Mouse (Mus musculus) ES-E14 (cell line): ENCODE data around the gene Myo6. TPM values are rescaled to one million over a fixed set of nuclear protein-coding genes. Genes with fewer than 3 reads are reported as not detected.

Source experiments
- DNase-seq: peaks from one replicate; pipeline ENCODE4 v3.0.0-alpha.2; 2013; ENCODE audit warnings: low read depth, low spot score
- H3K27ac ChIP-seq: 2 replicates; pipeline ENCODE4 v1.5.1; 2012; ENCODE audit warnings: low read depth, mild to moderate bottlenecking, low read length, moderate library complexity, mixed read lengths; ENCODE audit not compliant: poor library complexity, insufficient read depth, severe bottlenecking
- H3K36me3 ChIP-seq: 2 replicates; pipeline ENCODE4 v1.6.1; 2012; ENCODE audit warnings: mild to moderate bottlenecking, low read length, moderate library complexity, mixed read lengths; ENCODE audit not compliant: control insufficient read depth, poor library complexity, insufficient read depth, severe bottlenecking
- H3K4me1 ChIP-seq, 2 experiments: fragments of 150-350 bp in 1 of 2; sonication (generic) in 1 of 2; 2 replicates each; pipeline ENCODE4 v1.6.1; 2012; ENCODE audit warnings: low read length in 2 of 2, mild to moderate bottlenecking in 1 of 2, mixed read lengths in 1 of 2; ENCODE audit not compliant: control insufficient read depth in 2 of 2, insufficient read depth in 2 of 2, poor library complexity in 1 of 2
- H3K4me3 ChIP-seq, 2 experiments: fragments of 150-350 bp in 1 of 2; sonication (generic) in 1 of 2; 2 replicates each; pipeline ENCODE4 v1.5.1; 2012; ENCODE audit warnings: low read length in 2 of 2, low read depth in 1 of 2, mild to moderate bottlenecking in 1 of 2, mixed read lengths in 1 of 2; ENCODE audit not compliant: insufficient read depth in 1 of 2, poor library complexity in 1 of 2, severe bottlenecking in 1 of 2
- H3K9ac ChIP-seq: 2 replicates; pipeline ENCODE4 v1.6.1; 2012; ENCODE audit warnings: low read depth, mild to moderate bottlenecking, low read length, mixed read lengths; ENCODE audit not compliant: poor library complexity, insufficient read depth, severe bottlenecking
- H3K9me3 ChIP-seq: fragments of 150-350 bp; sonication (generic); 2 replicates; pipeline ENCODE4 v1.6.1; 2012; ENCODE audit warnings: low read depth, mild to moderate bottlenecking, low read length; ENCODE audit not compliant: control insufficient read depth, insufficient read depth
- CHD2 ChIP-seq: IDR thresholded peaks from 2 replicates; pipeline ENCODE4 v1.6.1; 2014; ENCODE audit warnings: mild to moderate bottlenecking, low read depth, low read length, inconsistent platforms
- HCFC1 ChIP-seq: IDR thresholded peaks from 2 replicates; pipeline ENCODE4 v1.6.1; 2012; ENCODE audit warnings: low read length, inconsistent platforms, borderline replicate concordance; ENCODE audit not compliant: insufficient read depth
- MAFK ChIP-seq: IDR thresholded peaks from 2 replicates; pipeline ENCODE4 v1.6.1; 2014; ENCODE audit warnings: mild to moderate bottlenecking, low read depth, low read length, inconsistent platforms; ENCODE audit not compliant: insufficient read depth
- ZC3H11A ChIP-seq: IDR thresholded peaks from 2 replicates; pipeline ENCODE4 v1.6.1; 2012; ENCODE audit warnings: low read depth, mild to moderate bottlenecking, inconsistent platforms, low read length, borderline replicate concordance
- ZNF384 ChIP-seq: IDR thresholded peaks from 2 replicates; pipeline ENCODE4 v1.6.1; 2012; ENCODE audit warnings: low read depth, low read length, inconsistent platforms
- in situ Hi-C, 2 experiments: fragments of 600-800 bp; cut with MboI; formaldehyde crosslinking; loops; one replicate each; pipeline ENCODE4 v1.15.1; 2025; ENCODE audit warnings: low sequenced_read_pairs in 2 of 2, inconsistent platforms in 1 of 2; ENCODE audit not compliant: unreplicated experiment in 2 of 2
- total RNA-seq: library from RNA; depleted of rRNA; stranded (reverse); fragments of 300-350 nt; gene quantifications from 2 replicates; pipeline ENCODE4 v1.2.3, GENCODE M21; 2012

Myo6 gene
- total RNA-seq, 1 experiment: 9.0 TPM

GRCm38 (mm10) chr9:80176696-80177478, 12.1 kb downstream of the Myo6 start:
- TF ChIP-seq CHD2: no peak
- no peak for TF ChIP-seq ZC3H11A
- TF ChIP-seq ZNF384: no peak
- TF ChIP-seq HCFC1: no peak
- no peak for TF ChIP-seq MAFK
- H3K9me3 ChIP-seq: no peaks in the 10 kb centered on the region
- in situ Hi-C loops: no loop called here

GRCm38 (mm10) chr9:80178670-80179069, 13.8 kb downstream of the Myo6 start:
- H3K9me3 ChIP-seq: no peaks in the 10 kb centered on the region
- no peaks in the 10 kb centered on the region for H3K4me1 ChIP-seq
- in situ Hi-C loops: no loop called here
- H3K9ac ChIP-seq: no peak overlapping the region
- no peaks in the 10 kb centered on the region for H3K36me3 ChIP-seq
- no peak for DNase-seq
- H3K27ac ChIP-seq: no peak overlapping the region
- no peak overlapping the region for H3K4me3 ChIP-seq
- TF ChIP-seq CHD2: no peak
- no peak for TF ChIP-seq ZNF384
- TF ChIP-seq ZC3H11A: no peak
- no peak for TF ChIP-seq HCFC1
- no peak for TF ChIP-seq MAFK

More at GRCm38 (mm10) chr9:80176696-80177478, 12.1 kb downstream of the Myo6 start:
- Histone ChIP-seq H3K4me1 (no peaks in the 10 kb centered on the region), H3K4me3 (no peak overlapping the region), H3K9ac (no peak overlapping the region), H3K36me3 (no peaks in the 10 kb centered on the region), H3K27ac (no peak overlapping the region)
- no peak for DNase-seq

- no peak for DNase-seq
- H3K9me3 ChIP-seq: no peaks in the 10 kb centered on the region
- no peak for TF ChIP-seq HCFC1
- TF ChIP-seq ZC3H11A: no peak
- no peak overlapping the region for H3K27ac ChIP-seq
- no peaks in the 10 kb centered on the region for H3K36me3 ChIP-seq
- H3K4me3 ChIP-seq: no peak overlapping the region
- in situ Hi-C loops: no loop called here
- no peaks in the 10 kb centered on the region for H3K4me1 ChIP-seq
- H3K9ac ChIP-seq: no peak overlapping the region
Observed at GRCm38 (mm10) chr9:80179688-80180087, 14.9 kb downstream of the Myo6 start.

DNA sequence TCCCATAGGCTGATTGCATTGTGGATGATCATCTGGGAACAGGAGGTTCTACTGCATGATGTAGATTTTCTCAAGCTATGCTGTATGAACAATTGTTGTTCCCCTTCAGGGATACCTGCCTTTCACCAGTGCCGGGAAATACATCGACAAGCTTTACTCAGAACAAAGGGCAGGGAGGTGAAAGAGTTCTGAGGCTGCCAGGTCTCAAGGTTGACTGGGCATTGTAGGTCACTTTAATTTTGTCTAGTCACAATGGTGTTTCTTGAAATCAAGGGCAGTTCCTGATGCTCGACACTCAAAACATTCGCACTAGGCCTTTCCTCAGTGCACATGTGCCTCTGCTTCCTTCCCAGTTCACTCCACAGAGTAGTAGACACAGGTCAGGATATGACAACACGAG, 15.9 kb downstream of the Myo6 start:
- no peak overlapping the region for H3K4me3 ChIP-seq
- no peak for TF ChIP-seq MAFK
- TF ChIP-seq CHD2: no peak
- TF ChIP-seq ZNF384: no peak
- no peak for TF ChIP-seq HCFC1
- TF ChIP-seq ZC3H11A: no peak
- H3K9ac ChIP-seq: no peak overlapping the region
- H3K36me3 ChIP-seq: no peaks in the 10 kb centered on the region
- H3K4me1 ChIP-seq: no peaks in the 10 kb centered on the region
- no peak for DNase-seq
- H3K9me3 ChIP-seq: no peaks in the 10 kb centered on the region
- no peak overlapping the region for H3K27ac ChIP-seq
- in situ Hi-C loops: no loop called here

DNA sequence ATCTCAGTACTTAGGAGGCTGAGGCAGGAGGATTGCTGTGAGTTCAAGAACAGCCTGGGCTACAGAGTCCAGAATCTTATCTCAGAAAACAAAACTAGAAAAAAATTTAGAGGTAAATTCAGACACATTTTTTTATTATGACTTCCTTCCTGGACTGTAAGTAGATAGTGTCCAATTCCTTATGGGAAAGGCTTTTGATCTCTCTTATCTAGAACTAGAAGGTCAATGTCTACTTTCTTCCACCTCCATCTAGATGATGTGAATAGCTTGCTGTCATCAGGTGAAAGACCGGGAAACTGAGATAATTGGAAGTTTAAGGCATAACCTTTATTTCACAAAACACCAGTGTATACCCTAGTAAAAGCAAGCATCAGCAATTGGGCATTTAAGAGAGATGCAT, 16.9 kb downstream of the Myo6 start:
- Histone ChIP-seq H3K9ac (no peak overlapping the region), H3K27ac (no peak overlapping the region), H3K4me1 (no peaks in the 10 kb centered on the region), H3K9me3 (no peaks in the 10 kb centered on the region), H3K4me3 (no peak overlapping the region), H3K36me3 (no peaks in the 10 kb centered on the region)
- TF ChIP-seq ZNF384 (no peak), HCFC1 (no peak), CHD2 (no peak), ZC3H11A (no peak), MAFK (no peak)
- DNase-seq: no peak
- in situ Hi-C loops: no loop called here
